In genomic region chr2:13271165-13271957, GRCm38 (mm10) we compare ENCODE assay signal across 8 mouse cellular contexts. TPM values are rescaled to one million over a fixed set of nuclear protein-coding genes. Genes with fewer than 3 reads are reported as not detected.
DNase-seq lines count a peak whose midpoint lies in the region; ATAC-seq and TF ChIP-seq lines count a peak whose summit lies in the region.

Rsu1 (minus strand) TSS chr2:13271415.

- under 1% methylated on average over 37 of the region's 37 CpGs for WGBS in hindbrain, embryonic 13.5 days

- H3K9me3 ChIP-seq in hindbrain, embryonic 13.5 days: no peaks in the 10 kb centered on the region

- peak within 1 kb of the TSS; percentile 77 for H3K9ac ChIP-seq in hindbrain, embryonic 13.5 days

- POLR2A ChIA-PET in Patski (lab: Charles Lee): no interaction called here

- DNase-seq in Patski (ENCODE audit: low read depth, low spot score): peak; percentile 96
- DNase-seq in cerebellum, postnatal 14 days: peak; percentile 92 to 94
- DNase-seq in frontal cortex, postnatal 14 days (ENCODE audit: low spot score in 2 of 2): peak; percentile 92 to 97
- peak; percentile 76 to 80 for DNase-seq in layer of hippocampus, postnatal 25 days (ENCODE audit: extremely low spot score in 1 of 2, low spot score in 1 of 2)
- peak; percentile 100 for DNase-seq in lung, postnatal 25 days (ENCODE audit: low spot score)
- DNase-seq in retina, embryonic 14.5 days (ENCODE audit: low spot score): peak; percentile 98
- DNase-seq in thymus, postnatal 4 days: peak; percentile 88

- H3K27me3 ChIP-seq in Patski: no peaks in the 10 kb centered on the region
- no peaks in the 10 kb centered on the region for H3K27me3 ChIP-seq in hindbrain, embryonic 13.5 days

- in situ Hi-C loops in Patski (cut with MboI; ENCODE audit: low pct_unique_long_range_greater_than_20kb): loop anchor here (10.0 to 25.0 kb wide), 4 partner anchors 583 to 1016 kb away; partner anchors contain the start of gene Hacd1

- CTCF ChIA-PET in Patski (lab: Charles Lee): interaction anchor here (2.0 kb wide), 1 partner anchor 14 kb away, joined by 6 read pairs; no protein-coding TSS in a partner anchor

- H3K4me2 ChIP-seq in hindbrain, embryonic 13.5 days: peak within 1 kb of the TSS; percentile 87

- no peaks in the 10 kb centered on the region for H3K36me3 ChIP-seq in hindbrain, embryonic 13.5 days

- no peak for TF ChIP-seq CTCF in Patski (IDR thresholded peaks at IDR 0.05)

- peak within 1 kb of the TSS; percentile 61 for H3K4me3 ChIP-seq in hindbrain, embryonic 13.5 days

- ATAC-seq in Patski: peak; percentile 100
- ATAC-seq in hindbrain, embryonic 13.5 days (ENCODE audit: low FRiP score): peak; percentile 100

- peaks cover 6% of the 10 kb centered on the region for H3K4me1 ChIP-seq in hindbrain, embryonic 13.5 days (replicated peaks)

- H3K27ac ChIP-seq in hindbrain, embryonic 13.5 days: peak within 1 kb of the TSS; percentile 35

RNA-seq across cellular contexts. Expression of gene Rsu1, which starts in this region (rescaled TPM):
- polyA plus RNA-seq in Patski (2021): 181 TPM
- polyA plus RNA-seq in hindbrain, embryonic 13.5 days (2015; fragmentation: Nextera tagmentation; extraction: Ambion mirVana): 66.9 and 68.4 TPM in 2 replicates
- total RNA-seq in layer of hippocampus, postnatal 25 days (2021): 10 to 100 TPM; 38.2 to 40.0 TPM

Comparison
In these comparisons a context has a peak if more than half of its experiments do, and no peak if none do; other contexts are left out.
1. Peak in every context shown above with its lines: DNase-seq, ATAC-seq, H3K4me3 ChIP-seq and H3K27ac ChIP-seq.